Mouse (Mus musculus) kidney, embryonic 15.5 days (tissue): ENCODE measurements around the gene Irgc1. TPM values are rescaled to one million over a fixed set of nuclear protein-coding genes. Genes with fewer than 3 reads are reported as not detected.

Experiments used
- ATAC-seq: fragments of 200-750 bp; cut with Nextera tagmentation; replicated peaks from 2 replicates; pipeline ENCODE4 v1.8.0; 2017; ENCODE audit warnings: moderate TSS enrichment; ENCODE audit not compliant: low FRiP score
- H3K27ac ChIP-seq: fragments of 300-500 bp; sonication (generic); 2 replicates; pipeline ENCODE4 v1.5.1; 2015; ENCODE audit warnings: mild to moderate bottlenecking, inconsistent platforms
- H3K27me3 ChIP-seq: fragments of 300-500 bp; sonication (generic); 2 replicates; pipeline ENCODE4 v1.6.1; 2015; ENCODE audit warnings: inconsistent platforms
- H3K36me3 ChIP-seq: fragments of 300-500 bp; sonication (generic); 2 replicates; pipeline ENCODE4 v1.6.1; 2015; ENCODE audit warnings: inconsistent platforms
- H3K4me1 ChIP-seq: fragments of 300-500 bp; sonication (generic); 2 replicates; pipeline ENCODE4 v1.6.1; 2015; ENCODE audit warnings: inconsistent platforms
- H3K4me2 ChIP-seq: fragments of 300-500 bp; sonication (generic); 2 replicates; pipeline ENCODE4 v1.6.1; 2015; ENCODE audit warnings: moderate library complexity, mild to moderate bottlenecking, inconsistent platforms
- H3K4me3 ChIP-seq: fragments of 300-500 bp; sonication (generic); replicated peaks from 2 replicates; pipeline ENCODE4 v1.5.1; 2015; ENCODE audit warnings: mild to moderate bottlenecking, inconsistent platforms
- H3K9ac ChIP-seq: fragments of 300-500 bp; sonication (generic); 2 replicates; pipeline ENCODE4 v1.6.1; 2015; ENCODE audit warnings: mild to moderate bottlenecking, inconsistent platforms
- H3K9me3 ChIP-seq: fragments of 300-500 bp; sonication (generic); replicated peaks from 2 replicates; pipeline ENCODE4 v1.6.1; 2016; ENCODE audit warnings: inconsistent platforms
- WGBS: fragments of 180-500 bp; shearing (Covaris S2); methylation state at CpG from one replicate; pipeline ENCODE4 v1.1.7; 2015; ENCODE audit warnings: mixed read lengths; 5-methylcytosine and 5-hydroxymethylcytosine counted together
- polyA plus RNA-seq: library from polyadenylated mRNA; unstranded; fragments of >200 nt; fragmentation: Nextera tagmentation; extraction: Ambion mirVana; gene quantifications from 2 replicates; pipeline ENCODE4 v1.2.1, GENCODE M21; 2015

The Irgc1 gene
- polyA plus RNA-seq, 1 experiment from 2014 or later: not detected

DNA sequence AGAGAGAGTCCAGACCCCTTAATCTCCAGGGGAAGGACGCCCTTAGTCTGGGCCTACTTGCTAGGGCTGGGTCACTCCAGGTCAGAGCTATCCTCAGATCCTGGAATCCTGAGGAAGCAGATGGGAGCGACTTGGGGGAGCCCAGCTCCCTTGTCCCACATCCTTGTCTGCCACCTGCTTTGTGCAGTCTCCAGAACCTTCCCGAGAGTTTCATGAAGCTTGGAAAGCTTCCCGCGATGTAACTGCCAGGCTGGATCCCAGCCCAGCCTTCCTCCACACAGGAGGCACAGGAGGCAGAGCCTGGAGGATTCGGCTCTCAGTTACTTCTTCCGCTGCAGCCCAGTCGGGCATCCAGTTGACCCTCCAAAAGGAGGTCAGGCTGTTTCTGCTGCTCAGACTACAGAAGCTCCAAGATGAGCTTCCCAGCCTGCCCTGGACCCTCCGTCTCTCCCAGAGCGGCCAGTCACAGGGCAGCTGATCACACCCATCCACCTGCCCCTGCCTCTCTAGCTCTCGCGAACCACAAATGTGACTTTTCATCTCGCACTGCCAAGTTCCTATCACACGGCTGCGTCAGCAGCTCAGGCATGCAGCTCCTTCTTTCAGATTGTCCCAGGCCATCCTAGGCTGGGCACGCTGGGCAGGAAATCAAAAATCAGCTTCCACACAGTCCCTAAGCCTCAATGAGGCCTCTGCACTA is 22.5 kb downstream of the Irgc1 start:
- Histone ChIP-seq H3K9me3 (no peaks in the 10 kb centered on the region), H3K27ac (no peak overlapping the region), H3K4me2 (no peak overlapping the region), H3K27me3 (peaks cover 19% of the 10 kb centered on the region; the same call in 1 of the 2 replicates), H3K36me3 (no peaks in the 10 kb centered on the region), H3K4me3 (no peak overlapping the region), H3K9ac (no peak overlapping the region), H3K4me1 (peaks cover 4% of the 10 kb centered on the region)
- ATAC-seq: no peak
- whole genome bisulfite sequencing: 68% methylated on average over 16 of the region's 16 CpGs

DNA sequence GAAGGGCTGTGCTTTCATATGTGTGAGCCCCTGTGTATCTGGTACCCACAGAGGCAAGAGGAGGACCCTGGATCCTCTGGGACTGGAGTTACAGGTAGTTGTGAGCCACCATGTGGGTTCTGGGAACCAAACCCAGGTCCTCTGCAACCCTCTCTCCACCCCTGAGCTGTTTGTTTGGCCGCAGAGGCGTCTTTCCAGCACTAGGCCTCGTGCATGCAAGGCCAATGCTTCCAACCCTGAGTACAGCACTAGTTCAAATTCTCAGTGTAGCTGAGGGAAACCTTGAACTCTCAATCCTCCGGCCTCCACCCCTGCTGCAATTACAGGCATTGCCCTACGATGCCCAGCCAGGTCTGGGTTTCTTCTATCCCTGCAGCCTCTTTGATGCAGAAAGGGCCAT is 23.4 kb downstream of the Irgc1 start:
- H3K9me3 ChIP-seq: no peaks in the 10 kb centered on the region
- WGBS: 91% methylated on average over 5 of the region's 5 CpGs
- peaks cover 16% of the 10 kb centered on the region; the same call in 1 of the 2 replicates for H3K27me3 ChIP-seq
- ATAC-seq: no peak
- H3K4me3 ChIP-seq: no peak overlapping the region
- H3K4me2 ChIP-seq: no peak overlapping the region
- no peak overlapping the region for H3K27ac ChIP-seq
- peaks cover 12% of the 10 kb centered on the region for H3K4me1 ChIP-seq
- H3K36me3 ChIP-seq: no peaks in the 10 kb centered on the region
- H3K9ac ChIP-seq: no peak overlapping the region

DNA sequence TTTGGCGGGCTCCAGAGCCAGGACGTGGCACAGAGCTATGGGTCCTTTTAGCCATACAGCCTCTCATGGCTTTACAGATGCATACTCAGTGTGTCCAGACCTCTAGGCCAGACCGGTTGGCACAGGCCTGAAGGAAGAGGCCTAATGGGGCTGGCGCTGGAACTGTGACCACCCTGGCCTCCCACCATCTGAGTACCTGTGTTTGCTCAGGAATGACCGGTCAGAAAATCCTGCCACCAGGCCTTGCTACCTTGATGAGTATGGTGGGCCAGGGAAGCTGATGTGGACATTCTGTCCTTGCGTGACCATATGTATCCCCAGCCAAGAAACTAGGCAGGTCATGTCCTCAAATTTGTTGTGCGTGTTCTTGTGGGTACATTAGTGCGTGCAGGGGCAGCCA is 24.9 kb downstream of the Irgc1 start:
- no peak for ATAC-seq
- H3K4me2 ChIP-seq: no peak overlapping the region
- H3K4me1 ChIP-seq: peaks cover 12% of the 10 kb centered on the region
- H3K27me3 ChIP-seq: peaks cover 2% of the 10 kb centered on the region; the same call in 1 of the 2 replicates
- H3K27ac ChIP-seq: no peak overlapping the region
- H3K9me3 ChIP-seq: no peaks in the 10 kb centered on the region
- H3K4me3 ChIP-seq: no peak overlapping the region
- no peak overlapping the region for H3K9ac ChIP-seq
- H3K36me3 ChIP-seq: peaks cover 4% of the 10 kb centered on the region; the same call in 1 of the 2 replicates
- WGBS: 95% methylated on average over 8 of the region's 8 CpGs

DNA sequence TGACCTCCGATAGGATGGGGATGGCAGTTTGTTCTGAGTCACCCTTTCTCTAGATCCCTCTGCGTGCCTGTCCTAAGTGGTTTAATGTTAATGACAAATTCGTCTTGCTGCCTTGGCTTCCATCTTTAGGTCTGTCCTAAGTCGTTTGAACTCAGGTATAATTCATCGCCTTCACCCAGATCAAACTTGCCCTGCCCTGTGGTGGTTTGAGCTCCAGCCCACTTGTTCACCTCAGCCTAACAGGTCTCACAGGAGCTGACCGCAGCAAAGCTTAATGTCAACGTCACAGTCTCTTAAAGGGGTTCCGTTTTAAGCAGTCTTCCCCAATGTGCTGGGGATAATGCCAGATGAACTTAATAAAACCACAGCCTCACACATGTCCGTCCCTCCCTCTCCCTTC is 26.2 kb downstream of the Irgc1 start:
- Histone ChIP-seq H3K9ac (no peak overlapping the region), H3K4me2 (no peak overlapping the region), H3K4me1 (peaks cover 12% of the 10 kb centered on the region), H3K27ac (no peak overlapping the region), H3K9me3 (no peaks in the 10 kb centered on the region), H3K36me3 (peaks cover 14% of the 10 kb centered on the region), H3K4me3 (no peak overlapping the region), H3K27me3 (no peaks in the 10 kb centered on the region)
- WGBS: 78% methylated on average over 9 of the region's 9 CpGs
- no peak for ATAC-seq

DNA sequence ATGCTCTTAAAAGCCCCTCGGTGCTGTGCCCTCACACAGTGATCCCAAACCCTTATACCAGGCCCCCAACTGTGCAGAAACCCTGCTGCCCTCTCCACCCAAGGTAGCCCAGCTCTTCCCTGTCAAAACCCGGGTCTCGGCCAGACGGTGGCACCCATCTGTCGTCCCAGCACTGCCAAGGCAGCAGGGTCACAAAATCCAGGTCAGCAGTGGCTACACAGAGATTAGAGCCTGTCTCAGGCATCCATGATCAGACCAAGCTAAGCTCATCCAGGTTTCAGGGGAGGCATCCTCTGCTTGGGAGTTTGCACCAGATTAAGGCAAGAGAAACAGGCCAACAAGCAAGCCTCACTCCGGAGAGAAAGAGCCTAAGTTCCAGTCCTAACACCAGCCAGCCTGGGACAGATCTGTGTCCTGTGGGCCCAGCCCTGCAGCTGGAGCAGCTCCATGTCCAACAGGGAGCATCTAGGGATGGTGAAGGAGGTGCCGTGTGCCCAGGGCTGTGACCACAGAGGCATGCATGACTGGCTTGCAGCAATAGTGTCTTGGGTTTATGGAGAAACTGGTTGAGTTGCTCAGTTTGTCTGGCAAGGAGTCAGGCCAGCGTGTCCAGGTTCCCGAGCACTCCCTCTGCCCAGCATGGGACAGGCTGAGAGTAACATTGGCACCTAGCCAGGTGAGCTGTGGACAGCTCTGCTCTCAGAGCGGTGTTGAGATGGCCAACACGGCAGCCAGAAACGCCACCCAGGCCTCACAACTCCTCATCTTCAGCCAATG is 28.0 kb downstream of the Irgc1 start:
- Histone ChIP-seq H3K36me3 (peaks cover 30% of the 10 kb centered on the region), H3K4me1 (peaks cover 9% of the 10 kb centered on the region), H3K27me3 (no peaks in the 10 kb centered on the region), H3K9ac (no peak overlapping the region), H3K4me2 (no peak overlapping the region), H3K9me3 (no peaks in the 10 kb centered on the region), H3K27ac (no peak overlapping the region; the same call in 1 of the 2 replicates), H3K4me3 (no peak overlapping the region)
- ATAC-seq: peak; percentile 67
- WGBS: 68% methylated on average over 12 of the region's 12 CpGs

DNA sequence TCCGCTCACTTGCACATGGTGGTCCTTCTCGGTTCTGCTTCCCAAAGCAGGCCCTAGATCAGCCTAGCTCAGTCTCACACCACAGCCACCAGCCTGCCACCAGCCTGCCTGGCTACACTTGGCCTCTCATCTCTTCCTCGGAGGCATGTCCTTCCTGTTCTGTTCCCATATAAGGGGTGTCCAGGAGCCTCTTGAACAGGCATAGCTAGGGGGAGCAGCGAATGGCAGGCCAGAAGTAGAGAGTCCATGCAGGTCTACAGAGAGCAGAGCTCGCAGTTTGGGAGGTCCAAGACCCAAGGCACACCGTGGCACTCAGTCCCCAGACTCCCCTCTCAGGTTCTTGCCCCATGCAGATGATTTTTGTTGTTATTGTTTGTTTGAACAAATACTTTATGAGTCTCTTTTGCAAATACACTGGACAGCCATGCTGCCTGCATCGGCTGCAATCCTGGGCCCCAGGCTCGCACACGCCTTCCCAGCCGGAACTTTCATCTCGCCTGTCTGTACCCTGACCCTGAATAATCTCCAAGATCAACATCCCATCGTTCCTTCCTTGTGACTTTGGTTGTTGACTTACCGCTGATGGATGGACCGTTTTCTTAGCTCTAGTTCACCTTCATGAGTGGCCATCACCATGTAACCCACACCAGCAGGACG is 28.9 kb downstream of the Irgc1 start:
- Histone ChIP-seq H3K27me3 (no peaks in the 10 kb centered on the region), H3K9ac (no peak overlapping the region), H3K4me3 (no peak overlapping the region), H3K4me1 (peaks cover 9% of the 10 kb centered on the region), H3K36me3 (peaks cover 30% of the 10 kb centered on the region), H3K4me2 (no peak overlapping the region), H3K27ac (no peak overlapping the region), H3K9me3 (no peaks in the 10 kb centered on the region)
- 73% methylated on average over 15 of the region's 15 CpGs for WGBS
- no peak for ATAC-seq

DNA sequence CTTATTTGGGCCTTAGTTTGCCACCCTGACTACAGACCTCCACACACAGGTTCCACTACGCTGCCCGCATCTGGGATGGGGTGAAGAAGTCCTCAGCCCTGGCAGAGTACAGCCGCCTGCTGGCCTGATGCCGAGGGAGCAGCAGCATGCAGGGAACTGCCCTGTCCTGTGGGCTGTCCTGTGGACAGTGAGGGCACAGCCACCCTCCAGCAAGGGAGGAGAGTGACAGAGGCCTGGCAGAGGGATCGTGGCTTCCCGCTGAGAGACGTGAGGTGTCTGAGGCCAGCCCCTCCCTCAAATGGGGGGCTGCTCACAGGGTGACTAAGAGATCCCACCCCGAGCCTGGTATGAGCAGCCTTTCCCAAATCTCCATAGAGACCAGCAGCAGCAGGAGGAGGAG is 29.8 kb downstream of the Irgc1 start:
- Histone ChIP-seq H3K4me1 (peaks cover 9% of the 10 kb centered on the region), H3K4me3 (no peak overlapping the region), H3K9ac (no peak overlapping the region), H3K27me3 (no peaks in the 10 kb centered on the region), H3K36me3 (peaks cover 30% of the 10 kb centered on the region), H3K9me3 (no peaks in the 10 kb centered on the region), H3K4me2 (no peak overlapping the region), H3K27ac (no peak overlapping the region)
- ATAC-seq: 0 out of 2 replicates have a peak, but pooled peaks have one; percentile 22
- 73% methylated on average over 8 of the region's 8 CpGs for WGBS

DNA sequence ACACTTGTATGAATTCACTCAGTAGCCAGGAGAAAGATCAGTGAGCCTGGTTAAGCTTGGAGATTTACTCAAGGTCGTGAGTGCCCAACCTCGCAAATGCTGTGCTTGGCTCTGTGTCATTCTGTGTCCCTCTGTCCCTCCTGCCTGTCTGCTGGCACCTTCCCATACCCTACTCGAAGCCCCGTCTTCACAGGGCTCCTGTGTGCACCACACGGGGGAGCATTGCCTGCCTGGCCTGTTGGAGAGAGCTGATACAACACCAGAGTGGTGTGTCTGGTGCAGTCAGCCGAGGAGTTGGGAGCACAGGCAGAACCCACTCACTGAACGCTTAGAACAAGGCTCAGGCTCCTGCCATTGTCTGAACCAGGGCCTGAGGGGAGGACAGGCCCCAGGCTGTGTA is 30.4 kb downstream of the Irgc1 start:
- H3K27me3 ChIP-seq: no peaks in the 10 kb centered on the region
- no peak overlapping the region for H3K9ac ChIP-seq
- H3K36me3 ChIP-seq: peaks cover 31% of the 10 kb centered on the region
- H3K9me3 ChIP-seq: no peaks in the 10 kb centered on the region
- H3K4me3 ChIP-seq: no peak overlapping the region
- peaks cover 9% of the 10 kb centered on the region for H3K4me1 ChIP-seq
- H3K27ac ChIP-seq: no peak overlapping the region
- no peak overlapping the region for H3K4me2 ChIP-seq
- no peak for ATAC-seq
- WGBS: 75% methylated on average over 7 of the region's 7 CpGs

DNA sequence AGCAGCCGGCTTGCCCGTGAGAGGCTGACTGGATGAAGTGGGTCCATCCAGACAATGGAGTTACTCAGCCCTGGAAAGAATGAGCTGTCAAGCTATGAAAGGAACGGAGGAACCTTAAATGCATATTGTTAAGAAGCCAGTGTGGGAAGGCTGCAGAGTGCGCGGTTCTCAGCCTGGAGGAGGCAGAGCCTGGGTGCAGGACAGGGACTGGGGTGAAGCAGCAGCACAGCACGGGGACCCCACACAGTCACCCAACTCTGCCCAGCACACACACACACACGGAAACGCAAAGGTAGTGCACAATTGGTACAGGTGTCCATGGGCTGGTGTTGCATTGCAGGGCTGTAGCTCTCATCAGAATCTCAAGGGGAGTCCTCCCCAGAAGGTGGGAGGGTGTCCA is 32.5 kb downstream of the Irgc1 start:
- Histone ChIP-seq H3K9me3 (no peaks in the 10 kb centered on the region), H3K27ac (no peak overlapping the region), H3K4me3 (no peak overlapping the region), H3K9ac (no peak overlapping the region), H3K4me2 (no peak overlapping the region), H3K4me1 (peaks cover 8% of the 10 kb centered on the region), H3K36me3 (peaks cover 37% of the 10 kb centered on the region), H3K27me3 (no peaks in the 10 kb centered on the region)
- no peak for ATAC-seq
- 90% methylated on average over 8 of the region's 8 CpGs for WGBS

DNA sequence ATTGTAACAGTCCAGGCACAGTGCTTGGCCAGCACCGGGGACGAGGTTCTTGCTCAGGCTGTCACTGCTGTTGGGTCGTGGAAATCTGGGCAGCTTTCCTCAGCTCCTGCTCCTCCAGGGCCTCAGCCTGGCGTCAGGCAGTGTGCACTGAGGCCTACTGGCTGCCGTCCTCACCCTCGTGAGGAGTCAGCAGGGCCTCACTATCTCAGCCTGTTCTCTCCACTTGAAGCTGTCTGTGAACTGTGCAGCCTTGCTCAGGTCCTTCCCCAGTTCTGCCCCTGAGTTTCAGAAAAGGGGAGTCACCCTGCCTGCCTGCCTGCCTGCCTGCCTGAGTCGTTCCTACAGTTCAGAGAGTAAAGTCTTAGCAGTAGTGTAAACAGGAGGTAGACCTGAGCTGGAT is 36.8 kb downstream of the Irgc1 start:
- no peaks in the 10 kb centered on the region for H3K4me1 ChIP-seq
- H3K4me2 ChIP-seq: no peak overlapping the region
- H3K9me3 ChIP-seq: no peaks in the 10 kb centered on the region
- no peak overlapping the region for H3K4me3 ChIP-seq
- H3K27me3 ChIP-seq: no peaks in the 10 kb centered on the region
- no peak overlapping the region for H3K9ac ChIP-seq
- H3K27ac ChIP-seq: no peak overlapping the region
- H3K36me3 ChIP-seq: peaks cover 21% of the 10 kb centered on the region
- ATAC-seq: no peak
- WGBS: 82% methylated on average over 7 of the region's 7 CpGs

DNA sequence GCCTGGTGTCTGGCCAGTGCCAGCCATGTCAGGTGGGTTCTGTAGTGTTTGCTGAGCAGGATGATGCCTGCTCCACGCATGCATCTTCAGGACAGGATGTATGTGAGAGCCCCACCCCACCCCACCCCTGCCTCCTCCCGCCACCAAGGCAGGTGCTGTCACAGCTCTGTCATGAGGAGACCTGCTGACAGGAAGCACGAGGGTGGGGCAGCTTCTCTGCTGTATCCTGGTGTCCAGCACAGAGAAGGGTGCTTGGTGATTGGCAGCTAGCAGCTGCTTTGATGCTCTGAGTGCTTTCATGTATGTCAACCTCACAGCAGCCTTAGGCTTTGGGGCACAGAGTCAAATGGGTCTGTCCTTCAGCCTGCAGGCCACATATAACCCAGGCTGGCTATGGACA is 38.5 kb downstream of the Irgc1 start:
- no peak for ATAC-seq
- no peak overlapping the region for H3K4me2 ChIP-seq
- no peaks in the 10 kb centered on the region for H3K27me3 ChIP-seq

DNA sequence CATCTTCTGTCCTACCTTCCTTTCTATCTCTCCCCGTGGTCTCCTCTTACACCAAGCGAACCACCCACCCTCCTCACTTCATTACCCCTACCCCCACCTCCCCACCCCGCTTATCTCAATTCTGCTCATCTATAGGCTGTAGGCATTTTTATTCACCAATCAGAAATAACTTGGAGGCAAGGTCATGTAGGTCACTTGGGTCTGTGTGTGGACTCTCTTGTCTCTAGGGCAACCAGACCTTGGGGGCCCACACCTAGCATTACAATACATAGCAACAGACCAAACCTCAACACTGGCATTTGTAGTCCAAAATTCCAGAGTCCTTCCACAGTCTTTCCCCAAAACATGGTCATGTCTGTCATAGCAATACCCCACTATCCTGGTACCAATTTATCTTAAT is 41.3 kb downstream of the Irgc1 start:
- Histone ChIP-seq H3K4me2 (no peak overlapping the region), H3K4me1 (peaks cover 14% of the 10 kb centered on the region), H3K4me3 (no peak overlapping the region), H3K36me3 (peaks cover 33% of the 10 kb centered on the region), H3K27ac (no peak overlapping the region), H3K9me3 (no peaks in the 10 kb centered on the region), H3K27me3 (no peaks in the 10 kb centered on the region), H3K9ac (no peak overlapping the region)
- WGBS: 71% methylated on average over 3 of the region's 3 CpGs
- ATAC-seq: no peak

More for the DNA sequence above, 38.5 kb downstream of the Irgc1 start:
- Histone ChIP-seq H3K4me1 (peaks cover 6% of the 10 kb centered on the region; the same call in 1 of the 2 replicates), H3K27ac (no peak overlapping the region), H3K9ac (no peak overlapping the region), H3K4me3 (no peak overlapping the region), H3K36me3 (peaks cover 18% of the 10 kb centered on the region), H3K9me3 (no peaks in the 10 kb centered on the region)
- 79% methylated on average over 3 of the region's 3 CpGs for WGBS
